Mouse (Mus musculus): Measurements from ENCODE around the gene Slc39a1.
"Not testable (repeated sequence)": the region's sequence is repeated elsewhere in the genome, so short reads cannot be mapped to it uniquely, and the experiment has no call there.

Gene Slc39a1

DNA sequence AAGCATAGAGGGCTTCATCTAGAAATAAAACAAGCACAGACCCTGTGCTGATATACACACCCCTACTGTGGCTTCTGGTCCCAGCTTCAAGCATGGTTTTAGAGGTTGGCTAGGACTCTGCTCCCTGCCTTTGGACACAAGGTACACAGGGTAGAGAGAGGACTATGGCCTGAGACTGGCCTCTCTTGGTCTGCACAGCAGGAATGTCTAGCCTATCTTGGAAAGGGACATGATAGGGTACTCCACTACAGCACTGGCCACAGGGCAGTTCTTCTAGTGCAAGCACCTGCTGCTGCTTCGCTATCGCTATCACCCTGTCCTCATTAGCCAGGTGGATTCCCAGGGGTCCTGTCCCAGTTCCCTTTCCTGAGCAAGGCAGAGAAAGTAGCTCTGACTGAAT, 6.7 kb upstream of the Slc39a1 start:
- in situ Hi-C loops (cut with MboI, MseI), result no loop called here

DNA sequence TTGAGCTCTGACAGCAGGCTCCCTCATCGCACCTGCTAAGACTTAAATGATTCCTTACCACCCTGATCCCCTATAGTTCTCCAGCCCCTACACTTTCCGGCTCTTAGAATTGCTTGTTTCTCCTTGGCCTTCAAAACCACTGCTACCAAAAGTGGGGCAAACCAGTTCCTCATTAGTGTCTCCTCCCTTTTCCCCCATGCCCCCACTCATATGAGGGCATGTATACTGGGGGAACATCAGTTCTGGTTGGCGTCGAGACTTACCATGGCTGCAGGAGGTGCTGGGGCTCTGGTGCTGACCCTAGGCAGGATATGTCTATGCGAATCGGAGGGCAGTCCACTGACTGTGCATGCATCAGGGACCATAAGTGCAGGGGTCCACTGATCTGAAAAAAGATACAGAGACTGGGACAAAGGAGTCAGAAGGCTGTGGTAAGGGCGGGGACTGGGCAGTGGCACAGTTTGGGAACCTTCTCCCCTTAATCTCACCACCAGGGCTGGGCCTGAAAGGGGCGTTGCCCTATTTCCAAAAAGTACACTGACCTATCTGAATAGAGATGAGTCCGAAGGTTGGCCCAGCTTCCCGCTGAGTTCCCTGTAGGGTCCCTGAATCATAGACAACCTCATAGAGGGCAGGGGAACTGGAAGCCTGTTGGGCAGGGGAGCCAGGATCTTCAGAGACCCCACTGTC, 6.2 kb upstream of the Slc39a1 start:
- in situ Hi-C loops (cut with MboI, MseI), result no loop called here

- in situ Hi-C loops (cut with MboI, MseI), result no loop called here
Observed at GRCm38 (mm10) chr3:90242984-90243775, 4.8 kb upstream of the Slc39a1 start, which contains the start of gene Creb3l4. TSS of gene Creb3l4 (minus strand) at chr3:90243512.

GRCm38 (mm10) chr3:90245406-90245805, 2.6 kb upstream of the Slc39a1 start:
- in situ Hi-C loops (cut with MboI, MseI), result no loop called here

DNA sequence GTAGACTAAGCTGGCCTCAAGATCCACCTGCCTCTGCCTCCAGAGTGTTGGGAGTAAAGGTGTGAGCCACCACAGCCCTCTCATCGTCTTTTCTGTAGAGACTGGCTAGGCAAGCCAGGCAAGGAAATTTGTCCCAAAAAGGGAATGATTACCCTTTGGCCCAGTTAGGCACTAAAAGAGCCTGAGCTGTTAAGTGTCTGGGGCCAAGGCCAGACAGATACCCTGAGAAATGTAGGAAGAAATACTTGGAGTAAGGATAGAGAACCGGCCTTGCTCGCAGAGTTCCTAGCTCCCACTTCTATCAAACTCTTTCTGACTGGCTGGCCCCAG, 377 bp upstream of the Slc39a1 start:
- in situ Hi-C loops (cut with MboI, MseI), result no loop called here

DNA sequence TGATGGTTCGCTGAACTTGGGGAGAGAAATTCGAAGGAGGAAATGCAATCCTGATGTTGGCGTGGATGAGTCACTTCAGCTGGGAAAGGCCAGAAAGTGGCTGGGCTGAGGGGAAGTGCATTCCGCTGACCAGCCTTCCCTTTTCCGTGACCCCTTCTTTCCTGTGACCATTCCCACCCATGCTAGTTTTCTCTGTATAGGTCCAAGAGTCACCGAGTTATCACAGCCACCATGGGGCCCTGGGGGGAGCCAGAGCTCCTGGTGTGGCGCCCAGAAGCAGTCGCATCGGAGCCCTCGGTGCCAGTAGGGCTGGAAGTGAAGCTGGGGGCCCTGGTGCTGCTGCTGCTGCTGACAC, 751 bp downstream of the Slc39a1 start:
- in situ Hi-C loops (cut with MboI, MseI), result no loop called here

GRCm38 (mm10) chr3:90250791-90251190, 2.8 kb downstream of the Slc39a1 start:
- in situ Hi-C loops (cut with MboI, MseI), result no loop called here

DNA sequence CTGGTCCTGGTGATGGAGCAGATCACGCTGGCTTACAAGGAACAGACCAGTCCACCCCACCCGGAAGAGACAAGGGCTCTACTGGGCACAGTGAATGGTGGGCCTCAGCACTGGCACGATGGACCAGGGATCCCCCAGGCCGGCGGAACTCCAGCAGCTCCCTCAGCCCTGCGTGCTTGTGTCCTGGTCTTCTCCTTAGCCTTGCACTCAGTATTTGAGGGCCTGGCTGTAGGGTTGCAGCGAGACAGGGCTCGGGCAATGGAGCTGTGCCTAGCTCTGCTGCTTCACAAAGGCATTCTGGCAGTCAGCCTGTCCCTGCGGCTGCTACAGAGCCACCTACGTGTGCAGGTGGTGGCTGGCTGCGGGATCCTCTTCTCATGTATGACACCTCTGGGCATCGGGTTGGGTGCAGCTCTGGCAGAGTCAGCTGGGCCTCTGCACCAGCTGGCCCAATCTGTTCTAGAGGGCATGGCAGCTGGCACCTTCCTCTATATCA, 3.8 kb downstream of the Slc39a1 start:
- in situ Hi-C loops (cut with MboI, MseI), result not testable (repeated sequence)

DNA sequence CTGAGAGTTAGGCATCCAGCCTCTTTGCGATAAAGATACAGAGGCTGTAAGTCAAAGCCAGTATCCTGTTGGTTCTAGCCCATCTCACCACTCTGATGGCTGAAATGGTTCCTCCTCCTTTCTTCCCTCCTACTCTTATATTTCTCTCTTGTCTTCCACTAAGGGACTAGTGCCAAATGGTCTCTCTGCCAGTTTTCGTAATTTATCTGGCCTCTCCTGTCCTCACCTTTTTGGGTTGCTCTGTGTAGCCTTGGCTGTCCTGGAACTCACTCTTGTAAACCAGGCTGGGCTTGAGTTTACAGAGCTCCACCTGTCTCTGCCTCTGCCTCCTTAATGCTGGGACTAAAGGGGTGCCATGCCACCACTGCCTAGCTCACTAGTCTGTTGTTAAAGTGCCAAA, 4.7 kb downstream of the Slc39a1 start:
- in situ Hi-C loops (cut with MboI, MseI), result not testable (repeated sequence)

GRCm38 (mm10) chr3:90253174-90253573, 5.2 kb downstream of the Slc39a1 start:
- in situ Hi-C loops (cut with MboI, MseI), result not testable (repeated sequence)

- in situ Hi-C loops (cut with MboI, MseI), result no loop called here
Observed at GRCm38 (mm10) chr3:90253653-90254418, 5.9 kb downstream of the Slc39a1 start, which contains the start of gene Crtc2. TSS of gene Crtc2 (plus strand) at chr3:90254163.

- in situ Hi-C loops (cut with MboI, MseI), result no loop called here
Observed at GRCm38 (mm10) chr3:90254419-90255193, 6.6 kb downstream of the Slc39a1 start.

DNA sequence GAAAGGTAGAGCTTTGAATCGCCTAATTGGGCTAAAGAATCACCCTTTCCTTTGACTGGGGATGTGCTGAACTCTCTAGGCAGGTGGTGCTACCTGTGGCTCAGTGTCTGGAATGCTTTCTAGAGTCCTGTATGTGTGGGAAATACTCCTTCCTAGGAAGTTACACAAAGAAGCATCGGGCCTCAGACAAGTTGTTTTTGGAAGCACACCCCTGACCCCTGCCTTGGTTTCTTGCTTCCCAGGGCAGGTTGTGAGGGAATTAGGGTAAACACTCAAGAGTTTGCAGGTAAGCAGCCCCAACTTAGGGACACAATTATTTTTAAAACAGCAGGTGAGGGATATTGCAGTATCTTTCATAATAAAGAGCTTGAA, 7.2 kb downstream of the Slc39a1 start:
- in situ Hi-C loops (cut with MboI, MseI), result no loop called here

DNA sequence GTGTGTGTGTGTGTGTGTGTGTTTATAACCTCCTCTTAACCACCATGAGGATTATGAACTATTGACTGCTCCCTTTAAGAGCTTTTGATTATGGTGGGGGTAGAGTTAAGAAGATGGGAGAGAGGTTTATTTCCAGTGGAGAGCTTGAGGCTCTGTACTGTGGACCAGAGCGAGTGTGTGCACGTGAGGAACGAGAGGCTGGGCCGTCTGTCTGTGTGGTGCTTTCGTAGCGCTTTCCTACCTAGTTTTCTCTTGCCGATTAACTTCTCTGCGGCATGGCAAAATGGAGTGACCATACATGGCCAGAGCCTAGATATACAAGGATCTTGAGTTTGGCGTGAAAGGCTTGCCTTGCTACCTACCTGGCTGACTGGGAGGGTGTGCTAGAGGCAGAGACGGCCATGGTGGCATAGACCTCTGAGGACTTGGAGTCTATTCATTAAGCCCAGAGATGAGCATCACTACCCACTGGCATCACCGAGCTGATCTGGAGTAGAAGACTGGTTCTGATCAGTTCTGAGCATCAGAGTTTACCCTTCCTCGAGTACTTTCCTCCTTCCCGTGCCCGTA, 7.9 kb downstream of the Slc39a1 start:
- in situ Hi-C loops (cut with MboI, MseI), result no loop called here

- in situ Hi-C loops (cut with MboI, MseI), result no loop called here
Observed at GRCm38 (mm10) chr3:90256731-90257530, 9.0 kb downstream of the Slc39a1 start.

DNA sequence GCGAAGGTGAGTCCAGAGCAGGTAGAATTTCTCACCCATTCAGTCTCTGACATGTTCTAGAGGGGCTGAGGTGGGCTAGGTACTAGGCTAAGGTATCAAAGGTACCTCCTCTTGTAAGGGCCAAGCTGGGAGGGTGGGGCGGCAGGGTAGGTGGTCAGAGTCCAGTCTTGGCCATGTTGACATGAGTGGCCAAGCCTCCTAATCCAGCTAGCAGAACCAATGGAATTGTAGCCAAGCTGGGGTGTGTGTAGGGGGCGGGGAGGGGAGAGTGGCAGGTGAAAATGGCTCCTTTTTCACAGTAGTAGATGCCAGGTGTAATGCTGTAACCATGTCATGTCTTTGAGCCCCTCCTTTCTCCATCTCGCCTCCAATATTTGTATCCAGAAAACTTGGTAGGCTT, 10.5 kb downstream of the Slc39a1 start:
- in situ Hi-C loops (cut with MboI, MseI), result no loop called here

DNA sequence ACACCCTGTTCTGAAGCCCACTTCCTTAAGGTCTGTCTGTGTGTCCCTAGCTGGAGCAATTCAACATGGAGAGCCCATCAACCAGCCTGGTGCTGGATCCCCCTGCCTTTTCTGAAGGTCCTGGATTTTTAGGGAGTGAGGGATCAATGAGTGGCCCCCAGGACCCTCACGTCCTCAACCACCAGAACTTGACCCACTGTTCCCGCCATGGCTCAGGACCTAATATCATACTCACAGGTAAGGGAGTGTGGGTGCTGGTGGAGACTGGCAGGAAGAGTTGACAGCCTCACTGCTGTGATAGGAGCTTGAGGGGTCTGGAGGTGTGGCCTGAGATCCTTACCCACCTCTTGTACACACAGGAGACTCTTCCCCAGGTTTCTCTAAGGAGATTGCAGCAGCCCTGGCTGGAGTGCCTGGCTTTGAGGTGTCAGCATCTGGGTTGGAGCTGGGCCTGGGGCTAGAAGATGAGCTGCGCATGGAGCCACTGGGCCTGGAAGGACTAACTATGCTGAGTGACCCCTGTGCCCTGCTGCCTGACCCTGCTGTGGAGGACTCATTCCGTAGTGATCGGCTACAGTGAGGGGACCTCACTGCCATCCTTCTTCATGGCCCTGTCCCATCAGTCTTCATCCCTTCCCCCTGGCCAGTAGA, 15.3 kb downstream of the Slc39a1 start:
- in situ Hi-C loops (cut with MboI, MseI), result loop anchor here (5.0 kb wide), 1 partner anchor 41 kb away; no protein-coding TSS in a partner anchor

DNA sequence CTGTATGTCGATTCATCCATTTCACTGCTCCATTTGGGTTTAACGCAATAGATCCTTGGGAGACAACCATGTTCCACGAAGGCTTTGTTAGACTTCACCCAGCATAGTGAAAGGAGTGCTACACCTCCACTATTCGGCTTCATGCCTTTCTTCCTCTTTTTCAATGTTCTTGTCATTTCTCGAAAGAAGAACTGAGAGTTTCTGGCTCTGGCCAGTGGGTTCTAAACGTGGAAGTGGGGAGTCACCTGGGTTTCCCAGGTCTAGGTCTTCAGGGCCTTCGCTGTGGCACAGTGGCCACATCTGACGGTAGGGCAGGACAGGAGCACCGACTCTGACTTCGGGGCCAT, 16.7 kb downstream of the Slc39a1 start:
- in situ Hi-C loops (cut with MboI, MseI), result loop anchor here (5.0 kb wide), 1 partner anchor 42 kb away; no protein-coding TSS in a partner anchor

- in situ Hi-C loops (cut with MboI, MseI), result no loop called here
Observed at GRCm38 (mm10) chr3:90265034-90265931, 17.3 kb downstream of the Slc39a1 start, which contains the start of gene Dennd4b. TSS of gene Dennd4b (plus strand) at chr3:90265185.

Data from regulatory T cell (primary cell).